Mouse (Mus musculus) forebrain, embryonic 11.5 days (tissue): ENCODE data around the gene Ins2. TPM values are rescaled to one million over a fixed set of nuclear protein-coding genes. Genes with fewer than 3 reads are reported as not detected.

ENCODE experiments used
- ATAC-seq: fragments of 200-750 bp; cut with Nextera tagmentation; replicated peaks from 2 replicates; pipeline ENCODE4 v1.8.0; 2017; ENCODE audit warnings: moderate TSS enrichment; ENCODE audit not compliant: low FRiP score
- DNase-seq: peaks from one replicate; pipeline ENCODE4 v3.0.0-alpha.2; 2017; ENCODE audit warnings: low spot score
- H3K27ac ChIP-seq: fragments of 300-500 bp; sonication (generic); 2 replicates; pipeline ENCODE4 v1.5.1; 2014; ENCODE audit warnings: low read depth, low read length
- H3K27me3 ChIP-seq: fragments of 300-500 bp; sonication (generic); 2 replicates; pipeline ENCODE4 v1.6.1; 2014; ENCODE audit warnings: mild to moderate bottlenecking, low read length, mixed read lengths; ENCODE audit not compliant: control insufficient read depth, insufficient read depth
- H3K36me3 ChIP-seq: fragments of 300-500 bp; sonication (generic); 2 replicates; pipeline ENCODE4 v1.6.1; 2014; ENCODE audit warnings: mild to moderate bottlenecking, low read length, moderate library complexity, mixed read lengths; ENCODE audit not compliant: control insufficient read depth, insufficient read depth
- H3K4me1 ChIP-seq: fragments of 300-500 bp; sonication (generic); replicated peaks from 2 replicates; pipeline ENCODE4 v1.6.1; 2014; ENCODE audit warnings: low read length, mixed read lengths; ENCODE audit not compliant: control insufficient read depth, insufficient read depth
- H3K4me2 ChIP-seq: fragments of 300-500 bp; sonication (generic); 2 replicates; pipeline ENCODE4 v1.6.1; 2014; ENCODE audit warnings: low read depth, mild to moderate bottlenecking, low read length, moderate library complexity, mixed read lengths; ENCODE audit not compliant: severe bottlenecking
- H3K4me3 ChIP-seq: fragments of 300-500 bp; sonication (generic); 2 replicates; pipeline ENCODE4 v1.5.1; 2014; ENCODE audit warnings: low read depth, low read length
- H3K9ac ChIP-seq: fragments of 300-500 bp; sonication (generic); 2 replicates; pipeline ENCODE4 v1.6.1; 2014; ENCODE audit warnings: low read length
- H3K9me3 ChIP-seq: fragments of 300-500 bp; sonication (generic); 2 replicates; pipeline ENCODE4 v1.6.1; 2016; ENCODE audit warnings: low read length, mixed read lengths; ENCODE audit not compliant: control insufficient read depth
- WGBS: fragments of 180-500 bp; shearing (Covaris S2); extraction: QIAGEN DNeasy Blood & Tissue Kit; methylation state at CpG from one replicate; pipeline ENCODE4 v1.1.7; 2014; 5-methylcytosine and 5-hydroxymethylcytosine counted together
- microRNA counts: library from miRNA; unstranded; fragments of <30 nt; microRNA quantifications from one replicate; lab custom pipeline; 2015
- microRNA-seq: library from miRNA; unstranded; fragments of <30 nt; microRNA quantifications from one replicate; pipeline ENCODE4, GENCODE M21; 2016; ENCODE audit not compliant: insufficient number of aligned reads
- polyA plus RNA-seq: library from polyadenylated mRNA; unstranded; fragments of >200 nt; fragmentation: Nextera tagmentation; extraction: Ambion mirVana; gene quantifications from 2 replicates; pipeline ENCODE4 v1.2.1, GENCODE M21; 2014

Gene Ins2
- polyA plus RNA-seq, 1 experiment from 2014 or later: not detected

- no peaks in the 10 kb centered on the region for H3K9me3 ChIP-seq
- 8% methylated on average over 18 of the region's 18 CpGs for WGBS
- H3K36me3 ChIP-seq: no peaks in the 10 kb centered on the region
- H3K9ac ChIP-seq: no peak overlapping the region
- H3K4me2 ChIP-seq: no peak overlapping the region
- peaks cover 58% of the 10 kb centered on the region for H3K27me3 ChIP-seq
- peaks cover 6% of the 10 kb centered on the region; the same call in 1 of the 2 replicates for H3K4me1 ChIP-seq
- DNase-seq (no peak), ATAC-seq (no peak)
- H3K4me3 ChIP-seq: no peak overlapping the region
- no peak overlapping the region for H3K27ac ChIP-seq
Observed at GRCm38 (mm10) chr7:142653726-142654125, 89.5 kb downstream of the Ins2 start.

- Histone ChIP-seq H3K9ac (no peak overlapping the region), H3K36me3 (no peaks in the 10 kb centered on the region), H3K27me3 (no peaks in the 10 kb centered on the region), H3K4me3 (no peak overlapping the region), H3K9me3 (no peaks in the 10 kb centered on the region), H3K4me1 (no peaks in the 10 kb centered on the region), H3K4me2 (no peak overlapping the region), H3K27ac (no peak overlapping the region)
- DNase-seq (peak; percentile 42), ATAC-seq (no peak)
- WGBS: 27% methylated on average over 6 of the region's 6 CpGs
Observed at GRCm38 (mm10) chr7:142646676-142647075, 96.5 kb downstream of the Ins2 start.

DNA sequence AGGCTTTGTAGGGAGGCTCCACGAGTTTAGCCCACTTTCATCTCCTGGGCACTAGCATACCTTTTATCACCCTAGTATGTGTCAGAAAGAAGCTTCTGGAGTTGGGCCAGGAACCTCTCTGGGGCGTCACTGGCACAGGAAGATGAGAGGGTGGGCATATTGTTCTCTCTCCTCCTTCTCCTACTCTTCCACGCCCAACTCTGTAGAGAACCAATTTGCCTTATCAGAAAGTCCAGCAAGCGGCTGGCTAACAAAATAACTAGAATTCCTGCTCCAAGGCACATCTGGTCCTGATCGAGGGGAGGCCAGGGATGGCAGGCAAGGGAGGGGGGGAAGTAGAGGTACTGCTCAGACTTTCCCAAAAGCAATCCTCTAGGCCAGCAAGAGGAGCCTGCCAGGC lies 98.1 kb downstream of the Ins2 start:
- Histone ChIP-seq H3K4me1 (no peaks in the 10 kb centered on the region), H3K9me3 (no peaks in the 10 kb centered on the region), H3K4me2 (no peak overlapping the region), H3K27me3 (no peaks in the 10 kb centered on the region), H3K27ac (no peak overlapping the region), H3K36me3 (no peaks in the 10 kb centered on the region), H3K9ac (no peak overlapping the region), H3K4me3 (no peak overlapping the region)
- ATAC-seq (no peak), DNase-seq (peak; percentile 42)
- 56% methylated on average over 5 of the region's 5 CpGs for WGBS

- no peaks in the 10 kb centered on the region for H3K9me3 ChIP-seq
- no peaks in the 10 kb centered on the region for H3K36me3 ChIP-seq
- no peak overlapping the region for H3K4me2 ChIP-seq
- H3K4me3 ChIP-seq: no peak overlapping the region
- no peak overlapping the region for H3K9ac ChIP-seq
- ATAC-seq (no peak), DNase-seq (peak; percentile 29)
- no peaks in the 10 kb centered on the region for H3K4me1 ChIP-seq
- H3K27ac ChIP-seq: no peak overlapping the region
- no peaks in the 10 kb centered on the region; the same call in 1 of the 2 replicates for H3K27me3 ChIP-seq
Observed at GRCm38 (mm10) chr7:142636178-142636577, 107.0 kb downstream of the Ins2 start.

DNA sequence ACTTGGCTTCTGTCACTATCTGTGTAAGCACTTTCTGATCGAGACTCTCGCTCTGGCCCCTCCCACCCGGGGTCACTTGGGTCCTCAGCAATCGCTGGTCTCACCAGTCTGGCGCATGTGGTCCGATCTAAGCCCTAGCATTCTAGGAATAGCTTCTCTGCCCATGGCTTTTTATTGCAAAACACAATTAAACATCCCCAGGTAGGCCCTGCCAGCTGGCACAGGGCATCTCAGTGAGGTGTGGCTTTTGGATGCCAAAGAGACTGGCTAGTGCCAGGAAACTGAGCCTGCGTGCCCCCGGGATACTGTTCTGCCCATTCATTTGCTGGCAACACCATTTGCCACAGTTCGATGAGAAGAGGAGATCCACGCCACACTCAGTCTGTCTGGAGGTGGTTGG lies 112.5 kb downstream of the Ins2 start:
- ATAC-seq (no peak), DNase-seq (peak; percentile 34)
- Histone ChIP-seq H3K36me3 (no peaks in the 10 kb centered on the region), H3K4me3 (no peak overlapping the region), H3K27me3 (no peaks in the 10 kb centered on the region; the same call in 1 of the 2 replicates), H3K27ac (no peak overlapping the region), H3K4me2 (no peak overlapping the region), H3K4me1 (no peaks in the 10 kb centered on the region), H3K9ac (no peak overlapping the region), H3K9me3 (no peaks in the 10 kb centered on the region)
- WGBS: 86% methylated on average over 10 of the region's 10 CpGs

DNA sequence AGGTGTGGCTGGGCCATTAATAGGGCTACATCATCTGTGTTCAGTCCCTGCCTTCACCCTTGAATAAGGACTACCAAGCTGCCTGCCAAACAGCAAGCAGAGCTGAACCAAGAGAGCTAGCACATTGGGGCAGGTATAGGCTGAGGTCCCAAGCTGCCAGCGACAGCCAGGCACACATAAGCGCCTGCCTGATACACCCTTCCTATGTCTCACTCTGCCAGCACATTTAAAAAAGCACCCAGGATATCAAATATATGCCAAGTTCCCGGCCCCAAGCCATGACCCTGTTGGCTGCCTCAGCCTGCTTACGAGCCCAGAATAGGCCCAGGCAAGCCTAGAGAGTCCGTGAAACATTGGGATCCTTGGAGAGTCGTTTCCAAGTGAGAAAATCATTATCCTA lies 113.4 kb downstream of the Ins2 start:
- WGBS: 89% methylated on average over 6 of the region's 6 CpGs
- H3K9ac ChIP-seq: no peak overlapping the region
- no peak for ATAC-seq

More for the DNA sequence above, 113.4 kb downstream of the Ins2 start:
- H3K9me3 ChIP-seq: no peaks in the 10 kb centered on the region
- H3K36me3 ChIP-seq: no peaks in the 10 kb centered on the region
- H3K27me3 ChIP-seq: no peaks in the 10 kb centered on the region; the same call in 1 of the 2 replicates
- no peak overlapping the region for H3K4me2 ChIP-seq
- H3K4me3 ChIP-seq: no peak overlapping the region
- peak; percentile 35 for DNase-seq
- no peaks in the 10 kb centered on the region for H3K4me1 ChIP-seq
- H3K27ac ChIP-seq: no peak overlapping the region

MicroRNA genes within 50 kb of the gene (microRNA counts, 519-probe panel; counts per million panel counts)
- 31.2 counts per million for microRNA mmu-miR-483 (lab: Ali Mortazavi, UCI)

Small RNA genes within 50 kb of the gene (microRNA-seq; reads per million reads assigned to microRNA genes)
- gene Mir483: 731 reads per million, percentile 64 among the genes with 10 or more reads in this experiment

Other genes with a start within 250 kb of the Ins2 start
- 1.00 and 1.0 TPM in 2 replicates for gene Tnnt3, start 244.5 kb downstream of the Ins2 start, polyA plus RNA-seq
- 18.3 and 18.7 TPM in 2 replicates for gene Mrpl23, start 210.7 kb downstream of the Ins2 start, polyA plus RNA-seq
- gene Igf2, start 76.6 kb downstream of the Ins2 start, polyA plus RNA-seq: 121 and 141 TPM in 2 replicates
- gene Gm49394, start 73.4 kb downstream of the Ins2 start, polyA plus RNA-seq: not detected in 2 replicates
- gene Th, start 187.7 kb upstream of the Ins2 start, polyA plus RNA-seq: 18.7 and 19.8 TPM in 2 replicates
- gene Ascl2, start 225.9 kb upstream of the Ins2 start, polyA plus RNA-seq: 0.12 and 0.49 TPM in 2 replicates